Mouse (Mus musculus) liver, adult (tissue): ENCODE results near the gene Kif5c.

Experiments
- GATA4 ChIP-seq: IDR thresholded peaks from 2 replicates; pipeline ENCODE4 v1.6.1; 2014; ENCODE audit warnings: mild to moderate bottlenecking, low read length; ENCODE audit not compliant: insufficient replicate concordance

Gene Kif5c

GRCm38 (mm10) chr2:49618829-49619718 is at the start of gene Kif5c:
Gene Kif5c (plus strand): TSS chr2:49619298.
- no peak for TF ChIP-seq GATA4

GRCm38 (mm10) chr2:49569862-49570777 is 49.0 kb upstream of the Kif5c start:
- TF ChIP-seq GATA4 = no peak

GRCm38 (mm10) chr2:49570778-49571101 is 48.4 kb upstream of the Kif5c start:
- TF ChIP-seq GATA4 = no peak

GRCm38 (mm10) chr2:49571159-49571920 is 47.8 kb upstream of the Kif5c start:
- TF ChIP-seq GATA4 = no peak

GRCm38 (mm10) chr2:49572111-49572642 is 46.9 kb upstream of the Kif5c start:
- TF ChIP-seq GATA4 = no peak

GRCm38 (mm10) chr2:49572684-49573083 is 46.4 kb upstream of the Kif5c start:
- no peak for TF ChIP-seq GATA4

GRCm38 (mm10) chr2:49573282-49573681 is 45.8 kb upstream of the Kif5c start:
- no peak for TF ChIP-seq GATA4

GRCm38 (mm10) chr2:49580585-49580984 is 38.5 kb upstream of the Kif5c start:
- no peak for TF ChIP-seq GATA4

GRCm38 (mm10) chr2:49582546-49582945 is 36.6 kb upstream of the Kif5c start:
- TF ChIP-seq GATA4 = no peak

- TF ChIP-seq GATA4 = no peak
Observed at GRCm38 (mm10) chr2:49583311-49583710, 35.8 kb upstream of the Kif5c start.

GRCm38 (mm10) chr2:49590450-49590849 is 28.6 kb upstream of the Kif5c start:
- no peak for TF ChIP-seq GATA4

GRCm38 (mm10) chr2:49592926-49593325 is 26.2 kb upstream of the Kif5c start:
- TF ChIP-seq GATA4 = no peak

GRCm38 (mm10) chr2:49594886-49595285 is 24.2 kb upstream of the Kif5c start:
- no peak for TF ChIP-seq GATA4

- TF ChIP-seq GATA4 = no peak
Observed at GRCm38 (mm10) chr2:49596318-49596717, 22.8 kb upstream of the Kif5c start.
